Mouse (Mus musculus) hindbrain, embryonic 11.5 days (tissue): ENCODE results near the gene Igdcc3. TPM values are rescaled to one million over a fixed set of nuclear protein-coding genes. Genes with fewer than 3 reads are reported as not detected.

Experiments used
- ATAC-seq: fragments of 200-750 bp; cut with Nextera tagmentation; 2 replicates; pipeline ENCODE4 v1.8.0; 2017; ENCODE audit warnings: mild to moderate bottlenecking, moderate TSS enrichment, moderate library complexity; ENCODE audit not compliant: low FRiP score
- DNase-seq: peaks from one replicate; pipeline ENCODE4 v3.0.0-alpha.2; 2015; ENCODE audit warnings: low spot score
- H3K27ac ChIP-seq: fragments of 300-500 bp; sonication (generic); 2 replicates; pipeline ENCODE4 v1.5.1; 2014; ENCODE audit warnings: mild to moderate bottlenecking, low read depth, low read length
- H3K27me3 ChIP-seq: fragments of 300-500 bp; sonication (generic); 2 replicates; pipeline ENCODE4 v1.6.1; 2014; ENCODE audit warnings: mild to moderate bottlenecking, low read length, moderate library complexity, mixed read lengths; ENCODE audit not compliant: control insufficient read depth, insufficient read depth
- H3K36me3 ChIP-seq: fragments of 300-500 bp; sonication (generic); 2 replicates; pipeline ENCODE4 v1.6.1; 2014; ENCODE audit warnings: mild to moderate bottlenecking, low read length, moderate library complexity, mixed read lengths; ENCODE audit not compliant: control insufficient read depth, insufficient read depth
- H3K4me1 ChIP-seq: fragments of 300-500 bp; sonication (generic); replicated peaks from 2 replicates; pipeline ENCODE4 v1.6.1; 2014; ENCODE audit warnings: low read length, mixed read lengths; ENCODE audit not compliant: control insufficient read depth, insufficient read depth
- H3K4me2 ChIP-seq: fragments of 300-500 bp; sonication (generic); replicated peaks from 2 replicates; pipeline ENCODE4 v1.6.1; 2014; ENCODE audit warnings: mild to moderate bottlenecking, low read depth, low read length
- H3K4me3 ChIP-seq: fragments of 300-500 bp; sonication (generic); 2 replicates; pipeline ENCODE4 v1.5.1; 2014; ENCODE audit warnings: low read depth, low read length
- H3K9ac ChIP-seq: fragments of 300-500 bp; sonication (generic); 2 replicates; pipeline ENCODE4 v1.6.1; 2014; ENCODE audit warnings: low read depth, low read length
- H3K9me3 ChIP-seq: fragments of 300-500 bp; sonication (generic); 2 replicates; pipeline ENCODE4 v1.6.1; 2016; ENCODE audit warnings: low read length; ENCODE audit not compliant: control insufficient read depth
- WGBS: fragments of 180-500 bp; shearing (Covaris S2); extraction: QIAGEN DNeasy Blood & Tissue Kit; methylation state at CpG from one replicate; pipeline ENCODE4 v1.1.7; 2014; 5-methylcytosine and 5-hydroxymethylcytosine counted together
- polyA plus RNA-seq: library from polyadenylated mRNA; unstranded; fragments of >200 nt; fragmentation: Nextera tagmentation; extraction: Ambion mirVana; gene quantifications from 2 replicates; pipeline ENCODE4 v1.2.1, GENCODE M21; 2014

Igdcc3 gene
- polyA plus RNA-seq, 1 experiment from 2014 or later = 46.0 TPM

DNA sequence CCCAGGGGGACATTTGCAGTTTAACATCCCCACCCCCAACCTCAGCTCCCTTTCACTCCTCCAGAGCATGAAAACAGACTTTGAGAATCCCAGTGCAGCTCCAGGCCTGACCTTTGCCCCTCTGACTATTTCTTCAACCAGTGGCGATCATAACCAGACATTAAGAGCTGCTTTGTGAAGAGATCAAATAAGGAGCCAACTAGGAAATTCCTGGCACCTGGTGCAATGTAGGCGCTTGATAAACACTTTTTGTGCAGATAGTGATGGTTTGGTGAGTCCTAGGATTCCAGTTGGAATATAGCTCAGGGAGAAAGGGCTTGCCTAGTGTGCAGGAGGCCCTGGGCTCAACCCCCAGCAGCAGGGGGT, 50.4 kb downstream of the Igdcc3 start:
- 15% methylated on average over 2 of the region's 2 CpGs for WGBS
- peak overlapping the region; percentile 70 for H3K27ac ChIP-seq
- no peaks in the 10 kb centered on the region for H3K9me3 ChIP-seq
- H3K4me3 ChIP-seq = no peak overlapping the region
- H3K27me3 ChIP-seq = no peaks in the 10 kb centered on the region
- no peaks in the 10 kb centered on the region for H3K36me3 ChIP-seq
- no peak overlapping the region for H3K4me2 ChIP-seq
- H3K4me1 ChIP-seq = peaks cover 10% of the 10 kb centered on the region; the same call in 1 of the 2 replicates
- no peak for ATAC-seq
- H3K9ac ChIP-seq = peak overlapping the region; percentile 38; the same call in 1 of the 2 replicates
- DNase-seq = peak; percentile 45

DNA sequence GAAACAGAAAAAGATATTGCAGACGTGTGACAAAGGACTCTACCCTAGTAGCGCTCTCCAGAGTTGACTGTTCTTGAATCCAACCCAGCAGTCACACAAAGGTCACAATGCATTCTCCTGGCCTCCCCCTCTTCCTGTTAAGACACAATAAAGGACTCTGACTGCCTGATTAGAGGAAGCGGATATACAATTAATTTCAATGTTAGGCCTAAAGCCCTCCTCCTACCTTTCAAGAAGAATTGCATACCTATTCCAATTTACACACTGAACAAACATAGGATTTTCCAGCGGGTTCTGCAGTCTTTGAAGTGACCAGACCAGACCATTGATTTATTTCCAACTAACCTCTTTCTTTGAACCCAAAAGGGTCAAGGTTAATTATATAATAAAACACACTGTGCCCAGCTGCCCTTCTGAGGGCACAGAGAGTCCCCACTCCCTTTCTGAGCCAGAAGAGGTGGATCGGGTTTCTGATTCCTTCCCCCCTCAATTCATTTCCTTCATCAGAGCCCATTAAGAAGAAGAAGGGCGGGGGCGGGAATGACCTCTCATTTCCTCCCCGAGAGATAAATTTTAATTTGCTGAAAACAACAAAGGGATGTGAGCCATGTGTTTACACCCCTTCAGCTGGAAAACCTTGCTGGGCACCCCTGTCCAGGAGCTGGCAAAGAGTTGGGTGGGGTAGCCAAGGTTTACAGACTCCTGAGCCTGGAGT, 50.9 kb downstream of the Igdcc3 start:
- Histone ChIP-seq H3K4me3 (no peak overlapping the region), H3K27me3 (no peaks in the 10 kb centered on the region), H3K27ac (peak overlapping the region; percentile 70), H3K4me2 (no peak overlapping the region), H3K4me1 (peaks cover 10% of the 10 kb centered on the region; the same call in 1 of the 2 replicates), H3K36me3 (no peaks in the 10 kb centered on the region), H3K9me3 (no peaks in the 10 kb centered on the region), H3K9ac (peak overlapping the region; percentile 38; the same call in 1 of the 2 replicates)
- ATAC-seq (no peak), DNase-seq (no peak)
- WGBS = 16% methylated on average over 8 of the region's 8 CpGs

DNA sequence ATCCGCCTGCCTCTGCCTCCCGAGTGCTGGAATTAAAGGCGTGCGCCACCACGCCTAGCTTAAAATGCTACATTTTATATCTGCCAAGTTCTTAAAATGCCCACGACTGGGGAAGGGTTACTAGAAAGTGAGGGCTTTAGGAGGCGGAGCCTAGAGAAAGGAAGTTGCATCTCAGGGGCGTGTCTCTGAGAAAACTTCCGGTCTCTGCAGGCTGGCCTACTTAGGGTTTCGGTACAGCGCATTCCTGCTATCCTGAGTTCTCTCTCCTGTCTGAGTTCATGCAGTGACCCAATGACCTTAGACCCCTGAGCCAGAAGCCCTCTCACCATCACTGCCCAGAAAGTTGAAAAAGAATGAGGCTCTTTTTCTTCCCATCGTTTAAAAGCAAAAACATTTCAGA, 52.2 kb downstream of the Igdcc3 start:
- no peaks in the 10 kb centered on the region for H3K27me3 ChIP-seq
- no peaks in the 10 kb centered on the region for H3K9me3 ChIP-seq
- ATAC-seq (no peak), DNase-seq (no peak)
- H3K4me1 ChIP-seq = peaks cover 10% of the 10 kb centered on the region; the same call in 1 of the 2 replicates
- no peak overlapping the region for H3K27ac ChIP-seq
- H3K4me2 ChIP-seq = no peak overlapping the region
- H3K9ac ChIP-seq = no peak overlapping the region
- 59% methylated on average over 12 of the region's 12 CpGs for WGBS
- H3K4me3 ChIP-seq = no peak overlapping the region
- H3K36me3 ChIP-seq = no peaks in the 10 kb centered on the region

DNA sequence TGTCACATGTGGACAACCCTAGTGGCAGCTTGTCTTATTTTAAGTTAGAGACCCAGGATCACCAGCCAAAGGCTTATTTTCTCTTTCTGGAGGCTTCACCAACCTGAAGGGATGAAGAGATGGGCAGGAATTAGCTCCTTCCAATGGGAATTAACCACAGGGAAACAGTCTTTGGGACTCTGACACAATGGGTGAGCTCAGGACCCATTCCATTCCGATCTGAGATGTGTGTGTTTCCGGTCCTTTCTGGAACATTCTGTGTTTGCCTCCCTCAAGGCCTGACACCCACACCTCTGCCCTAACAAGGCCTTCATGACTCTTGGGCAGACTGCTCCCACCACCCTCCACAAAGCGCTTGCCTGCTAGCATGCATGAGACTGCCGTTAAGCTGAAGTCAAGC, 54.1 kb downstream of the Igdcc3 start, which contains the start of gene Parp16:
TSS of gene Parp16 (plus strand) at position 301 of the 400 bp plus-strand sequence.
- Histone ChIP-seq H3K4me2 (no peak within 1 kb of the TSS), H3K9ac (peak within 1 kb of the TSS; percentile 21; the same call in 1 of the 2 replicates), H3K36me3 (no peaks in the 10 kb centered on the region), H3K9me3 (no peaks in the 10 kb centered on the region), H3K4me1 (peaks cover 10% of the 10 kb centered on the region; the same call in 1 of the 2 replicates), H3K4me3 (no peak within 1 kb of the TSS), H3K27me3 (no peaks in the 10 kb centered on the region), H3K27ac (peak within 1 kb of the TSS; percentile 65)
- WGBS = 85% methylated on average over 4 of the region's 4 CpGs
- ATAC-seq (no peak), DNase-seq (no peak)

DNA sequence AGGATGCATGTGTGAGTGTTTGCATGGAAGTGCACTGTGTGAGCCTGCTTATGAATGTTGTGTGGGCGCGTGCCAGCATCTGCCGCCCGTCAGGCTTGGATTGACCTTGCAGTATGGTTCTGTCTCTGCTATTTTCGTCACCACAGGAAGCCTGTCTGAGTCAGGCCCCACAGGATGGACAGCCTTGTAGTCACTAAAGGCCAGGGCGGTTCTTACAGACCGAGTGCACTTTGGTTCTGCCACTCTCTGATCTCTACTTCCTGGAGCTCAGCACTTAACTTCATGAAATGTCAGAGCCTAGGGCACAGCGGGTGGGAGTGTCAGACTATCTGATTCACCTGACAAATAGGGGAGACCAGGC, 54.6 kb downstream of the Igdcc3 start:
- Histone ChIP-seq H3K9me3 (no peaks in the 10 kb centered on the region), H3K36me3 (no peaks in the 10 kb centered on the region), H3K4me3 (no peak overlapping the region), H3K4me2 (no peak overlapping the region), H3K27me3 (no peaks in the 10 kb centered on the region), H3K4me1 (peaks cover 10% of the 10 kb centered on the region; the same call in 1 of the 2 replicates), H3K9ac (peak overlapping the region; percentile 21; the same call in 1 of the 2 replicates), H3K27ac (peak overlapping the region; percentile 65)
- DNase-seq (peak; percentile 55), ATAC-seq (no peak)
- 41% methylated on average over 8 of the region's 8 CpGs for WGBS

DNA sequence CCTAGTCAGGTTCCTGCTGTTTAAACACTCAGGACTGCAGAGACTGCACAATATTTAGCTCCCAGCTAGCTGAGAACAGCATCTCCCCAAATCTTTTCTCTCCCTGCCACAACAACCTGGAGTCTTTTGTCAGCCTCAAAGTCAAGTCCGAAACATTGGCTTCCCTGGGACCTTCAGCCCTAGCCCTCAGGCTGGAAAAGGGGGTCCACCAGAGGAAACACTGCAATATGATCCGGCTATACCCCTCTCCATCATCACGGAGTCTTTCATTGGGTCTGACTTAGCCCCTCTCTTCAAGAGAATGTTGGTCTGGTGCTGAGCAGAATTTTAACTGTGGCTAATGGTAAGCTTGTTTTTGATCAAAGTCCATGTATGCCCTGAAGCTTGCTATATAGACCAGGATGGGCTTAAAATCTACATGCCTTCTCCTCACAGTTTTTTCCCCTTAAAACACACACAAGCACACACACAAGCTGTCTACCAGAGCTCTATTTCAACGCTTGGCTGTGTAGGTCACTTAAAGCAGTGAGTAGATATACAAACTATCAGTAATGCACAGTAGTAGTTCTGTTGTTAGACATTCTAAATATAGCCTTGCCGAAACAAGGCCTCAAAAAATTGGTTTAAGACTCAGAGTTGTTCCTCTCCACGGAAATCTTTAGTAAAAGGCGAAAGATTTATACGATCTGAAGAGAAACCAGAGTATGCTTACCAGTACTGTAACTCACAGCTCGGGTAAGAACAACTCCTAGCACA, 55.2 kb downstream of the Igdcc3 start:
- 4% methylated on average over 9 of the region's 9 CpGs for WGBS
- H3K9ac ChIP-seq = peak overlapping the region; percentile 45
- no peaks in the 10 kb centered on the region for H3K36me3 ChIP-seq
- peaks cover 8% of the 10 kb centered on the region; the same call in 1 of the 2 replicates for H3K4me1 ChIP-seq
- no peaks in the 10 kb centered on the region for H3K27me3 ChIP-seq
- peak; percentile 75 for DNase-seq
- H3K4me2 ChIP-seq = no peak overlapping the region
- peak overlapping the region; percentile 65 for H3K27ac ChIP-seq
- ATAC-seq = peak; percentile 86
- H3K9me3 ChIP-seq = no peaks in the 10 kb centered on the region
- H3K4me3 ChIP-seq = no peak overlapping the region

DNA sequence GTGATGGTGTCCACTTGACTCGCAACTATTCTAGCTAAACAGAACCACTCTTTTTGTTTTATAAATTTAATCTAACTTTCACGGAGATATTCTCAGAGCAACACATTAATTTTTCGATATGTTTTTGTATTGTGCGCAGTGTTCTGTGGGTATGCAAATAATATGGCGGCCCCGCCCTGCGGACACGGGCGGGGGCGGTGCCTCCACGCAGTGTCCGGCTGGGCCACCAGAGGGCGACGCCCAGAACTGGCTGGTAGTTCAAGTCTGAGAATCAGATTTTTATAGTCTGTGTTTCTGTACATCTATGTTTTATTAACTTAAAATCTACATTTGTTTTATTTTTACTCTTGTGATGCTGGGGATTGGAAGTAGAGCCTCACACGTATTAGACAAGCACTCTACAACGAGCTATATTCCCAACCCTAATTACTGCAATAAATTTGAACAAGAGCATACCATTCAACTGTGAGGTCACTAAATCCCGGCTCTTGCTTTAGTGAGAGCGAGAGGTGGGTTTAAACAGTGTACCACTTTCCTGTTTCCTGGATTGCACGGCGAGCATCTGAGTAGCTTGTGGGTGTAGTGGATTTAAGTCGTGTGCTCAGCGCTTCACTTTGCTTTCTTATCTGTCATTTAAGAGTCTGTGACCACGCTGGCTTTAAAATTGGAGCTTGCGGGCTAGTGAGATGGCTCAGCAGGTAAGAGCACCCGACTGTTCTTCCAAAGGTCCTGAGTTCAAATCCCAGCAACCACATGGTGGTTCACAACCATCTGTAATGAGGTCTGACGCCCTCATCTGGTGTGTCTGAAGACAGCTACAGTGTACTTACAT, 56.0 kb downstream of the Igdcc3 start:
- H3K27me3 ChIP-seq = no peaks in the 10 kb centered on the region
- H3K4me1 ChIP-seq = peaks cover 4% of the 10 kb centered on the region; the same call in 1 of the 2 replicates
- ATAC-seq (peak; percentile 77), DNase-seq (peak; percentile 94)
- H3K27ac ChIP-seq = peak overlapping the region; percentile 65
- WGBS = 24% methylated on average over 26 of the region's 26 CpGs
- H3K4me3 ChIP-seq = no peak overlapping the region
- peak overlapping the region; percentile 45; the same call in 1 of the 2 replicates for H3K9ac ChIP-seq
- no peak overlapping the region for H3K4me2 ChIP-seq
- no peaks in the 10 kb centered on the region for H3K9me3 ChIP-seq
- H3K36me3 ChIP-seq = no peaks in the 10 kb centered on the region

DNA sequence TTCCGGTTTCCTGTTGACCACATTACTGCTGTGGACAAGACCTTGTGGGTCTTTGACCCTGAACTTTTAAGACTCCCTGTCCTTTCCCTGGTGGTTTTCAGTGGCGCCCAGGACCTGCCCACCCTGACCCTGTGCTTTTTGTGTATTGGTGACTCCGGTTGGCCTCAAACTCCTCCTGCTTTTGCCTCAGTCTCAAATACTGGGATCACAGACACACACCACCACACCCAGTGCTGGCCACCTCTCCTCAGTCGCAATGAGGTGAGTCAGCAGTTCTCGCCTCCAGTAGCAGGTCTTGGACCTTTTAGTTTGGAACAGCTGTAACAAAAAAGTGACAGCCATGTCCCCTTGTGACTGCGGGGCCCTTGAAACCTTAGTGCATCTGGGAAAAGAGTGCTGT, 56.8 kb downstream of the Igdcc3 start:
- no peak overlapping the region for H3K4me2 ChIP-seq
- no peaks in the 10 kb centered on the region for H3K9me3 ChIP-seq
- DNase-seq (no peak), ATAC-seq (no peak)
- H3K9ac ChIP-seq = no peak overlapping the region
- no peaks in the 10 kb centered on the region for H3K36me3 ChIP-seq
- peaks cover 4% of the 10 kb centered on the region; the same call in 1 of the 2 replicates for H3K4me1 ChIP-seq
- H3K27ac ChIP-seq = no peak overlapping the region
- no peaks in the 10 kb centered on the region for H3K27me3 ChIP-seq
- no peak overlapping the region for H3K4me3 ChIP-seq
- 80% methylated on average over 6 of the region's 6 CpGs for WGBS
